Mouse (Mus musculus): ENCODE measurements around the gene Fut1. TPM values are rescaled to one million over a fixed set of nuclear protein-coding genes. Genes with fewer than 3 reads are reported as not detected.

Gene Fut1
- polyA plus RNA-seq, 1 experiment from 2014 or later: 0.13 TPM

DNA sequence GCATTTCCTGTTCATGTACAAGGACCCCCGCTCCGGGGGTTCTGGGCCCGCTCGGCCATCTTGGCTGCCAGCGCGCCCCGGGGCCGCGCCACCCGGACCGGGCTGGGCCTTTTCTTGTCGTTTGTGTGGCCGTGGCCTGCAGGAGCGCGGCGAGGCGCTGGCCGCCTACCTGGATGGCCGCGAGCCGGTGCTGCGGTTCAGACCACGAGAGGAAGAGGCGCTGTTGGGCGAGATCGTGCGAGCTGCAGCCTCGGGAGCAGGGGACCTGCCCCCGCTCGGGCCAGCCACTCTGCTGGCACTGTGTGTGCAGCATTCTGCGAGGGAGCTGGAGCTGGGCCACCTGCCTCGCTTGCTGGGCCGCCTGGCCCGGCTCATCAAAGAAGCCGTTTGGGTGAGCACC is 15.4 kb downstream of the Fut1 start:
- H3K36me3 ChIP-seq (ENCODE audit: insufficient read depth): peaks cover 11% of the 10 kb centered on the region; the same call in 1 of the 2 replicates
- peak overlapping the region; percentile 25 for H3K4me3 ChIP-seq (ENCODE audit: low read depth, low read length)
- TF ChIP-seq CTCF (IDR thresholded peaks at IDR 0.05; ENCODE audit: low read depth): peak; percentile 50
- peak overlapping the region; percentile 57 for H3K4me2 ChIP-seq
- H3K27ac ChIP-seq (ENCODE audit: low read depth): no peak overlapping the region
- peak overlapping the region; percentile 40; the same call in 1 of the 2 replicates for H3K9ac ChIP-seq
- ATAC-seq (ENCODE audit: insufficient read depth) (no peak), DNase-seq (peak; percentile 67)
- 11% methylated on average over 35 of the region's 35 CpGs for WGBS
- H3K9me3 ChIP-seq (ENCODE audit: low read depth, low read length): no peaks in the 10 kb centered on the region
- H3K27me3 ChIP-seq (ENCODE audit: insufficient read depth, low read length): peaks cover 13% of the 10 kb centered on the region
- peaks cover 14% of the 10 kb centered on the region for H3K4me1 ChIP-seq (ENCODE audit: insufficient read depth)

DNA sequence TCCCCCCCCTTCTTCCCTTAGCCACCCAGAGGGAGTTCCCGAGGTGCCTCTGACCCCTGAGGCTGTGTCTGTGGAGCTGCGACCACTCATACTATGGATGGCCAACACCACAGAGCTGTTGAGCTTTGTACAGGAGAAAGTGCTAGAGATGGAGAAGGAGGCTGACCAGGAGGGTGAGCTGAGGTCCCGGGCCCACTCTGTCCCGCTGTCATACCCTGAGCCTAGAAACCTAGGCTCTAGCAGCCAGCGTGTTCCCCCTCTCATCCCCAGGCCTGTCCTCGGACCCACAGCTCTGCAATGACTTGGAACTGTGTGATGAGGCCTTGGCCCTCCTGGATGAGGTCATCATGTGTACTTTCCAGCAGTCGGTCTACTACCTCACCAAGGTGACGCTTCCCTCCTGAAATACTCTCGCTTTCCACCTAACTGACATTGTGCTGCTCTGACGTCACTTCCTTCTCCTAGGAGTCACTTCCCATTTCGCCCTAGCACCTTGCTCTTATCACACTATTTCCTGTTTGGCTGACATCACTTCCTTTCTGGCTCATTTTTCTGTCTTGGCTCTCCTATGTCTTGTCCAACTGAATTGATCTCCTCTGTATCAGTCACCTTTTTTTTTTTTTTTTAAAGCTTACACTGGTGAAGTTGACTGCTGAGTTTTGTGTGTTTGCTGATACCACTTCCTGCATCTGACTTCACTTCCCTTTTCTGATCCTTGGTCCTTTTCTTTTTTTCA is 18.0 kb downstream of the Fut1 start:
- DNase-seq (peak; percentile 67), ATAC-seq (ENCODE audit: insufficient read depth) (no peak)
- no peaks in the 10 kb centered on the region for H3K27me3 ChIP-seq (ENCODE audit: insufficient read depth, low read length)
- no peak for TF ChIP-seq CTCF (IDR thresholded peaks at IDR 0.05; ENCODE audit: low read depth)
- H3K4me1 ChIP-seq (ENCODE audit: insufficient read depth): peaks cover 21% of the 10 kb centered on the region
- H3K9ac ChIP-seq: no peak overlapping the region
- H3K36me3 ChIP-seq (ENCODE audit: insufficient read depth): peaks cover 14% of the 10 kb centered on the region; the same call in 1 of the 2 replicates
- H3K4me2 ChIP-seq: no peak overlapping the region
- no peaks in the 10 kb centered on the region for H3K9me3 ChIP-seq (ENCODE audit: low read depth, low read length)
- H3K27ac ChIP-seq (ENCODE audit: low read depth): peak overlapping the region; percentile 79
- H3K4me3 ChIP-seq (ENCODE audit: low read depth, low read length): no peak overlapping the region
- 75% methylated on average over 11 of the region's 11 CpGs for WGBS

DNA sequence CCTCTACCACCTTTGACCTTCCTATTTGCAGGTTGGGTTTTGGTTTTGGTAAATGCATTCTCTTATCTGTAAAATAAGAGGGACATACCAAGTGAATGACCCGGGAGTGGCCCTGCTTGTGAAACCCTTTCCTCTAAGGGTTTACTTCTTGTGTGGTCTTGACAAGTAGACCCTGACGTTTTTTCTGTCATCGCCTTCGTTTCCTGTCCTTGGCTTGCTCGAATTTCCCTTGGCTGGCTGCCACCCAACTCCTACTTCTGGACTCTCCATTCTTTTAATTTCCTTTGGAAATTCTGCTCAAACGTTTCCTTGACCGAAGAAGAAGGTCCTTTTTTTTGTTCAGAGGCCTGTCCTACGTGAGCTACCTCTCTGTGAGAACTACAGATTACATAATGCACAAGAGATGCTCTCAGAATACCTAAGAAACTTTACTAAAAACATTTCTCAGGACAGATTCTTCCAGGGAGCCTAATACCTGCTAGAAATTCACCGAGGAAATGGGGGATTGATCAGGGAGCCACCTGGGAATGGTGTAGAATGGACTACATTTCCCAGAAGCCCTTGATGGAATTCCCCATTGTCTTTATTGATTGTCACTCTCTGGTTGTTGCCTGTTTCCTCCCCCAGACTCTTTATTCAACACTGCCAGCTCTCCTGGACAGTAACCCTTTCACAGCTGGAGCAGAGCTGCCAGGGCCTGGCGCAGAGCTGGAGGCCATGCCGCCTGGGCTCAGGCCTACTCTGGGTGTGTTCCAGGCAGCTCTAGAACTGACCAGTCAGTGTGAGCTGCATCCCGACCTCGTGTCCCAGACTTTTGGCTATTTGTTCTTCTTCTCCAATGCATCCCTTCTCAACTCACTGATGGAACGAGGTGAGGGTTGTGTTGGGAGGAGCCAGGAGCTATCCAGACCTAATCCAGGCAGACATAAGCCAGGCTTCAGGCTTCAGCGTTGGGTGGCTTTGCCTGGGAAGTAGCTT is 18.9 kb downstream of the Fut1 start:
- no peak for TF ChIP-seq CTCF (IDR thresholded peaks at IDR 0.05; ENCODE audit: low read depth)
- Histone ChIP-seq H3K27me3 (ENCODE audit: insufficient read depth, low read length) (no peaks in the 10 kb centered on the region), H3K36me3 (ENCODE audit: insufficient read depth) (peaks cover 14% of the 10 kb centered on the region; the same call in 1 of the 2 replicates), H3K9me3 (ENCODE audit: low read depth, low read length) (no peaks in the 10 kb centered on the region), H3K9ac (no peak overlapping the region), H3K4me3 (ENCODE audit: low read depth, low read length) (no peak overlapping the region), H3K27ac (ENCODE audit: low read depth) (peak overlapping the region; percentile 79; the same call in 1 of the 2 replicates), H3K4me2 (peak overlapping the region; percentile 3; the same call in 1 of the 2 replicates), H3K4me1 (ENCODE audit: insufficient read depth) (peaks cover 27% of the 10 kb centered on the region)
- DNase-seq (peak; percentile 91), ATAC-seq (ENCODE audit: insufficient read depth) (0 out of 2 replicates have a peak, but pooled peaks have one; percentile 15)
- WGBS: 49% methylated on average over 15 of the region's 15 CpGs

DNA sequence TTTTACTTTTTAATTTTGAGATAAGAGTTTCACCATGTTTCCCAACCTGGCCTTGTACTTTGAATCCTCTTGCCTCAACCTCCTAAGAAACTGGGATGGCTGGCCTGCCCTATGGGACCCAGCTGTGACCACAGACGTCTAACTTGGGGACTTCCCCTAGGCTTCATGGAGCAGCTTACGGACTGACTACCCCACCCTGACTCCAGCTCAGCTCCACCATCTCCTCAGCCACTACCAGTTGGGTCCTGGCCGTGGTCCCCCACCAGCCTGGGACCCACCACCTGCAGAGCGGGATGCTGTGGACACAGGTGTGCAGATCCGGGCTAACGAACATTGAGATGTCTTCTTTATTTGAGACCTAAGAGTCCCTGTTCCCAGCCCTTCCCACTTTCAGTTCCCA is 20.6 kb downstream of the Fut1 start:
- 91% methylated on average over 6 of the region's 6 CpGs for WGBS
- Histone ChIP-seq H3K9ac (no peak overlapping the region), H3K27ac (ENCODE audit: low read depth) (no peak overlapping the region), H3K36me3 (ENCODE audit: insufficient read depth) (peaks cover 14% of the 10 kb centered on the region; the same call in 1 of the 2 replicates), H3K4me2 (peak overlapping the region; percentile 62), H3K4me1 (ENCODE audit: insufficient read depth) (peaks cover 34% of the 10 kb centered on the region), H3K4me3 (ENCODE audit: low read depth, low read length) (peak overlapping the region; percentile 31; the same call in 1 of the 2 replicates), H3K27me3 (ENCODE audit: insufficient read depth, low read length) (no peaks in the 10 kb centered on the region), H3K9me3 (ENCODE audit: low read depth, low read length) (no peaks in the 10 kb centered on the region)
- ATAC-seq (ENCODE audit: insufficient read depth): no peak
- no peak for DNase-seq
- TF ChIP-seq CTCF (IDR thresholded peaks at IDR 0.05; ENCODE audit: low read depth): no peak

DNA sequence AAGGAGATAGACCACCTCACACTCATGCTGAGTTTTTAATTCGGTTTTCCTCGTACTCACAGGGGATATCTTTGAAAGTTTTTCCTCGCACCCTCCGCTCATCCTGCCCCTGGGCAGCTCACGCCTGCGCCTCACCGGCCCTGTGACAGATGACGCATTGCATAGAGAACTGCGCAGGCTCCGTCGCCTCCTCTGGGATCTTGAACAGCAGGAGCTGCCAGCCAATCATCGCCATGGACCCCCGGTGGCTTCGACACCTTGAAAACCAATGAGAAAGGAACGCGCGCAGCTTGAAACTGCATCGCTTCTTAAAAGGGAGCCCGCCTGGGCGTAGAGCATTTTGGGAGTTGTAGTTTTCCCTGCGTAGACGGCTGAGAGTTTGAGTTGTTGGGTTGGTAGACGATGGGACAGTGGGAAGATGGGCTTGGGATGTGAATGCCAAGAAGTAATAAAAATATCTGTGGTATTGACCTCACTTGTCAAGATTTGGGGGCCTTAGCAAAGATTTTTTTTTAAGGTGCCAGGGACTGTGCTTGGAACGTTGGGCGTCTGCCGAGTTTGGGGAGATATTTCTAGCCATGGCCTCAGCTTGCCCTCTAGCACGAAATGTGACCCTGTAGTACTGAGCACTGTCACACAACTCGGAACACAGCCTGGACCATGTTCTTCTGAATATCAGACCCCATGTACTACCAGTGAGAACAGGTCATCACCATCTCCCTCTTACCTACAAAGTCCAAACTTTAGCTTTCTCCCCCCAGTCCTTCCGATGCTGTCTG is 21.7 kb downstream of the Fut1 start:
- ATAC-seq (ENCODE audit: insufficient read depth) (peak; percentile 82), DNase-seq (peak; percentile 99)
- Histone ChIP-seq H3K9me3 (ENCODE audit: low read depth, low read length) (no peaks in the 10 kb centered on the region), H3K4me3 (ENCODE audit: low read depth, low read length) (peak overlapping the region; percentile 31), H3K4me2 (peak overlapping the region; percentile 62), H3K9ac (no peak overlapping the region), H3K4me1 (ENCODE audit: insufficient read depth) (peaks cover 36% of the 10 kb centered on the region), H3K36me3 (ENCODE audit: insufficient read depth) (peaks cover 14% of the 10 kb centered on the region; the same call in 1 of the 2 replicates), H3K27ac (ENCODE audit: low read depth) (no peak overlapping the region), H3K27me3 (ENCODE audit: insufficient read depth, low read length) (no peaks in the 10 kb centered on the region)
- TF ChIP-seq CTCF (IDR thresholded peaks at IDR 0.05; ENCODE audit: low read depth): no peak
- WGBS: 20% methylated on average over 29 of the region's 29 CpGs

DNA sequence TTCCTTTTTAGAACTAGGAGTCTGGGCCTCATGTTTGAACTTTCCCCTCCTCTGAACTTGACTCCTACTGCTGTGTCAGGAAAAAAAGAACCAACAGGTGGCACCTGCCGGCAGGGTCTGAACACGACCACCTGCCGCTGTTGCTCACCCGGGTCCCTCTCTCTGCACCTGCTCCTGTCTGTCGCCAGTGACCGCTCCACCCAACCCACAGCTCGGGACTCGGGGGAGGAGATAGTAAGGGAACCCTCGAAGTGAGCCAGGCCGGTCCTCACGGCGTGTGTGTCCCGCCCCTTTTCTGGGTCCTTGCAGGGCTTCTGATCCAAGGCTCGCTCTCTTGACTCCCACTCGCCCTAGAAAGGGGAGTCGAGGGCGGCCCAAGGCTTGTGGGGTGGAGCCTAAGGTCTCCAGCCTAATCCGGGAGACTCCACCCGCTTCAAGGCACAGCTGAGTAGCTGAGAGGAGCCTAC is 22.5 kb downstream of the Fut1 start, which contains the start of gene Mamstr:
Gene Mamstr (plus strand): TSS at position 417 of the 467 bp plus-strand sequence.
- WGBS: 19% methylated on average over 19 of the region's 19 CpGs
- ATAC-seq (ENCODE audit: insufficient read depth) (no peak), DNase-seq (peak; percentile 40)
- H3K9ac ChIP-seq: no peak within 1 kb of the TSS
- peaks cover 14% of the 10 kb centered on the region; the same call in 1 of the 2 replicates for H3K36me3 ChIP-seq (ENCODE audit: insufficient read depth)
- peaks cover 36% of the 10 kb centered on the region for H3K4me1 ChIP-seq (ENCODE audit: insufficient read depth)
- no peak for TF ChIP-seq CTCF (IDR thresholded peaks at IDR 0.05; ENCODE audit: low read depth)
- H3K4me3 ChIP-seq (ENCODE audit: low read depth, low read length): no peak within 1 kb of the TSS
- no peaks in the 10 kb centered on the region for H3K9me3 ChIP-seq (ENCODE audit: low read depth, low read length)
- H3K27ac ChIP-seq (ENCODE audit: low read depth): peak within 1 kb of the TSS; percentile 12; the same call in 1 of the 2 replicates
- no peaks in the 10 kb centered on the region for H3K27me3 ChIP-seq (ENCODE audit: insufficient read depth, low read length)
- H3K4me2 ChIP-seq: peak within 1 kb of the TSS; percentile 62
